Mouse (Mus musculus) testis, postnatal 10 days (tissue): ENCODE measurements around the gene Gm20838.
"Not testable (repeated sequence)": the region's sequence is repeated elsewhere in the genome, so short reads cannot be mapped to it uniquely, and the experiment has no call there.

ENCODE experiments used
- DNase-seq: peaks from one replicate; pipeline ENCODE4 v3.0.0; 2021; ENCODE audit warnings: low spot score

Gene Gm20838

GRCm38 (mm10) chrY:33543064-33543463 lies at the start of gene Gm20838:
Gene Gm20838, minus strand, starts transcription at chrY:33543164.
- not testable (repeated sequence) for DNase-seq
